8 mouse cellular contexts compared by ENCODE assay signal in the genomic region with DNA sequence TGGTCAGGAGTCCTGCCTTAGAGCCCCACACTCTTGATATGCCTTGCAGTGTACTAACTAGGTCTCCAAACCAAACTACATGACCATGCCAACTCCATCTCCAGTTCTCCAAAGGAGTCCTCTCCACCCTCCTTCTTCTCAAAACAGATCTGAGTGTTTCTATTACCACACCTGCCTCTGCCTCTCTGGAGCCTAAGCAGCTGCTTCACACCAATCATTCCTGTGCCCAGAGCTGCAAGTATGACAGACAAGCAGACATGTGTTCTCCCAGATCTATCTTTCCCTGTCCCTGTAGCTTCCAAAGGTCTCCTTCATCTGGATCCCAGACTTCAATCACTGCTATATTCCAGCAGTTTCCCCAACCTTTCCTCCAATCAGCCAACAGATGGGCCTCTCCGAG. TPM values are rescaled to one million over a fixed set of nuclear protein-coding genes. Genes with fewer than 3 reads are reported as not detected.
A peak's percentile ranks its signal among the peaks of the same experiment; 100 is the strongest.
DNase-seq lines count a peak whose midpoint lies in the region; ATAC-seq and TF ChIP-seq lines count a peak whose summit lies in the region.

No protein-coding gene starts in this region.

- peak overlapping the region; percentile 77 for H3K9ac ChIP-seq in lung, embryonic 16.5 days (ENCODE audit: low read length)
- peak overlapping the region; percentile 75 for H3K9ac ChIP-seq in neural tube, embryonic 15.5 days (replicated peaks)

- peak overlapping the region; percentile 92 for H3K4me3 ChIP-seq in lung, embryonic 16.5 days (ENCODE audit: low read length)
- peak overlapping the region; percentile 73 for H3K4me3 ChIP-seq in embryonic fibroblast, embryonic 13.5 days (ENCODE audit: insufficient read depth, low read length)
- H3K4me3 ChIP-seq in limb, embryonic 10.5 days = peak overlapping the region; percentile 77
- H3K4me3 ChIP-seq in neural tube, embryonic 15.5 days (replicated peaks) = peak overlapping the region; percentile 82

- H3K36me3 ChIP-seq in lung, embryonic 16.5 days (ENCODE audit: control insufficient read depth, insufficient read depth, low read length) = peaks cover 17% of the 10 kb centered on the region
- peaks cover 48% of the 10 kb centered on the region for H3K36me3 ChIP-seq in limb, embryonic 10.5 days
- H3K36me3 ChIP-seq in neural tube, embryonic 15.5 days = peaks cover 14% of the 10 kb centered on the region

- no peak for DNase-seq in lung, postnatal 36 days
- DNase-seq in limb, embryonic 10.5 days (ENCODE audit: low spot score) = no peak
- no peak for DNase-seq in spleen, postnatal 10 days (ENCODE audit: low spot score in 2 of 2)
- DNase-seq in right cerebral cortex, postnatal 4 days = no peak

- no peaks in the 10 kb centered on the region for H3K27me3 ChIP-seq in lung, embryonic 16.5 days (ENCODE audit: control insufficient read depth, insufficient read depth, low read depth, low read length)
- H3K27me3 ChIP-seq in limb, embryonic 10.5 days (ENCODE audit: low read depth, poor library complexity, severe bottlenecking) = no peaks in the 10 kb centered on the region
- no peaks in the 10 kb centered on the region for H3K27me3 ChIP-seq in neural tube, embryonic 15.5 days (replicated peaks)

- no peaks in the 10 kb centered on the region for H3K9me3 ChIP-seq in lung, embryonic 16.5 days (ENCODE audit: control insufficient read depth, low read length)
- no peaks in the 10 kb centered on the region for H3K9me3 ChIP-seq in limb, embryonic 10.5 days (replicated peaks)
- no peaks in the 10 kb centered on the region for H3K9me3 ChIP-seq in neural tube, embryonic 15.5 days (replicated peaks)

- TF ChIP-seq POLR2A in embryonic fibroblast, embryonic 13.5 days (IDR thresholded peaks at IDR 0.05; ENCODE audit: low read depth, low read length) = no peak

- H3K27ac ChIP-seq in lung, embryonic 16.5 days (ENCODE audit: low read length) = peak overlapping the region; percentile 84; the same call in 1 of the 2 replicates
- 0 out of 2 replicates have a peak overlapping the region, but pooled peaks have one; percentile 2 for H3K27ac ChIP-seq in embryonic fibroblast, embryonic 13.5 days (ENCODE audit: insufficient read depth, low read length)
- peak overlapping the region; percentile 94 for H3K27ac ChIP-seq in limb, embryonic 10.5 days
- H3K27ac ChIP-seq in neural tube, embryonic 15.5 days (replicated peaks) = peak overlapping the region; percentile 99

- peaks cover 22% of the 10 kb centered on the region for H3K4me1 ChIP-seq in lung, embryonic 16.5 days (replicated peaks; ENCODE audit: control insufficient read depth, insufficient read depth, low read length)
- H3K4me1 ChIP-seq in embryonic fibroblast, embryonic 13.5 days (ENCODE audit: control insufficient read depth, insufficient read depth, low read length) = no peaks in the 10 kb centered on the region; the same call in 1 of the 2 replicates
- peaks cover 48% of the 10 kb centered on the region for H3K4me1 ChIP-seq in limb, embryonic 10.5 days
- peaks cover 46% of the 10 kb centered on the region for H3K4me1 ChIP-seq in neural tube, embryonic 15.5 days

- ATAC-seq in lung, embryonic 16.5 days (ENCODE audit: low read depth) = no peak
- ATAC-seq in neural tube, embryonic 15.5 days (ENCODE audit: low FRiP score) = no peak
- ATAC-seq in cerebellum, adult (ENCODE audit: insufficient number of reproducible peaks, low FRiP score, low TSS enrichment) = no peak

- no peak for TF ChIP-seq CTCF in embryonic fibroblast, embryonic 13.5 days (IDR thresholded peaks at IDR 0.05; ENCODE audit: borderline replicate concordance, insufficient read depth, low read length)

- H3K4me2 ChIP-seq in lung, embryonic 16.5 days (ENCODE audit: low read depth, low read length) = peak overlapping the region; percentile 67
- H3K4me2 ChIP-seq in neural tube, embryonic 15.5 days = peak overlapping the region; percentile 93

- 13% methylated on average over 1 of the region's 1 CpGs for whole genome bisulfite sequencing in lung, embryonic 16.5 days
- 38% methylated on average over 1 of the region's 1 CpGs for WGBS in limb, embryonic 10.5 days
- 42% methylated on average over 1 of the region's 1 CpGs for WGBS in neural tube, embryonic 15.5 days

RNA-seq across cellular contexts. Expression of gene Tacc3, which starts 1.2 kb away (rescaled TPM):
- polyA plus RNA-seq in lung, embryonic 16.5 days (2015; fragmentation: Nextera tagmentation; extraction: Ambion mirVana) = 190 and 214 TPM in 2 replicates
- polyA plus RNA-seq in embryonic fibroblast, embryonic 13.5 days (2011; ENCODE audit: insufficient read length, low read depth, missing spikeins) = 62.0 and 75.1 TPM in 2 replicates
- polyA plus RNA-seq in limb, embryonic 10.5 days (2016; fragmentation: Nextera tagmentation; extraction: Ambion mirVana) = 323 and 325 TPM in 2 replicates
- polyA plus RNA-seq in neural tube, embryonic 15.5 days (2015; fragmentation: Nextera tagmentation; extraction: Ambion mirVana) = 27.5 and 61.7 TPM in 2 replicates

RNA-seq across cellular contexts. Expression of gene Tmem129, which starts 1.5 kb away (rescaled TPM):
- 41.0 and 41.8 TPM in 2 replicates for polyA plus RNA-seq in lung, embryonic 16.5 days (2015; fragmentation: Nextera tagmentation; extraction: Ambion mirVana)
- polyA plus RNA-seq in embryonic fibroblast, embryonic 13.5 days (2011; ENCODE audit: insufficient read length, low read depth, missing spikeins) = 22.8 and 28.1 TPM in 2 replicates
- polyA plus RNA-seq in limb, embryonic 10.5 days (2016; fragmentation: Nextera tagmentation; extraction: Ambion mirVana) = 40.5 and 47.2 TPM in 2 replicates
- polyA plus RNA-seq in neural tube, embryonic 15.5 days (2015; fragmentation: Nextera tagmentation; extraction: Ambion mirVana) = 27.7 and 29.7 TPM in 2 replicates

RNA-seq across cellular contexts. Expression of gene Slbp, which starts 4.4 kb away (rescaled TPM):
- polyA plus RNA-seq in lung, embryonic 16.5 days (2015; fragmentation: Nextera tagmentation; extraction: Ambion mirVana) = 242 and 259 TPM in 2 replicates
- 60.2 and 67.7 TPM in 2 replicates for polyA plus RNA-seq in embryonic fibroblast, embryonic 13.5 days (2011; ENCODE audit: insufficient read length, low read depth, missing spikeins)
- 340 and 345 TPM in 2 replicates for polyA plus RNA-seq in limb, embryonic 10.5 days (2016; fragmentation: Nextera tagmentation; extraction: Ambion mirVana)
- polyA plus RNA-seq in neural tube, embryonic 15.5 days (2015; fragmentation: Nextera tagmentation; extraction: Ambion mirVana) = 120 and 157 TPM in 2 replicates

RNA-seq across cellular contexts. Expression of gene Gm9903, which starts 27.0 kb away (rescaled TPM):
- 0.16 and 0.39 TPM in 2 replicates for polyA plus RNA-seq in lung, embryonic 16.5 days (2015; fragmentation: Nextera tagmentation; extraction: Ambion mirVana)
- polyA plus RNA-seq in embryonic fibroblast, embryonic 13.5 days (2011; ENCODE audit: insufficient read length, low read depth, missing spikeins) = 1.3 and 1.4 TPM in 2 replicates
- 0.30 and 0.91 TPM in 2 replicates for polyA plus RNA-seq in limb, embryonic 10.5 days (2016; fragmentation: Nextera tagmentation; extraction: Ambion mirVana)
- polyA plus RNA-seq in neural tube, embryonic 15.5 days (2015; fragmentation: Nextera tagmentation; extraction: Ambion mirVana) = 0.59 and 0.83 TPM in 2 replicates

RNA-seq across cellular contexts. Expression of gene Fam53a, which starts 27.3 kb away (rescaled TPM):
- polyA plus RNA-seq in lung, embryonic 16.5 days (2015; fragmentation: Nextera tagmentation; extraction: Ambion mirVana) = 44.3 and 53.6 TPM in 2 replicates
- polyA plus RNA-seq in embryonic fibroblast, embryonic 13.5 days (2011; ENCODE audit: insufficient read length, low read depth, missing spikeins) = 24.3 and 26.9 TPM in 2 replicates
- 78.8 and 81.4 TPM in 2 replicates for polyA plus RNA-seq in limb, embryonic 10.5 days (2016; fragmentation: Nextera tagmentation; extraction: Ambion mirVana)
- polyA plus RNA-seq in neural tube, embryonic 15.5 days (2015; fragmentation: Nextera tagmentation; extraction: Ambion mirVana) = 25.5 and 31.9 TPM in 2 replicates

Comparison
In these comparisons a context has a peak if more than half of its experiments do, and no peak if none do; other contexts are left out.
1. H3K27ac ChIP-seq: peak in every context shown above with its lines; median percentile 99 in neural tube, embryonic 15.5 days; 94 in limb, embryonic 10.5 days; 84 in lung, embryonic 16.5 days; 2 in embryonic fibroblast, embryonic 13.5 days.